Mouse (Mus musculus) lung, embryonic 15.5 days (tissue): Measurements from ENCODE around the gene Cacna1c. TPM values are rescaled to one million over a fixed set of nuclear protein-coding genes. Genes with fewer than 3 reads are reported as not detected.

ENCODE experiments used
- ATAC-seq: fragments of 200-750 bp; cut with Nextera tagmentation; 2 replicates; pipeline ENCODE4 v1.8.0; 2017; ENCODE audit warnings: moderate number of reproducible peaks, borderline replicate concordance; ENCODE audit not compliant: low FRiP score, low TSS enrichment; ENCODE audit errors: extremely low read depth
- H3K27ac ChIP-seq: fragments of 300-500 bp; sonication (generic); 2 replicates; pipeline ENCODE4 v1.5.1; 2015; ENCODE audit warnings: moderate library complexity, mild to moderate bottlenecking, inconsistent platforms
- H3K27me3 ChIP-seq: fragments of 300-500 bp; sonication (generic); 2 replicates; pipeline ENCODE4 v1.6.1; 2015; ENCODE audit warnings: inconsistent platforms
- H3K36me3 ChIP-seq: fragments of 300-500 bp; sonication (generic); 2 replicates; pipeline ENCODE4 v1.6.1; 2015; ENCODE audit warnings: inconsistent platforms
- H3K4me1 ChIP-seq: fragments of 300-500 bp; sonication (generic); 2 replicates; pipeline ENCODE4 v1.6.1; 2015; ENCODE audit warnings: inconsistent platforms
- H3K4me2 ChIP-seq: fragments of 300-500 bp; sonication (generic); 2 replicates; pipeline ENCODE4 v1.6.1; 2015; ENCODE audit warnings: inconsistent platforms, mild to moderate bottlenecking, moderate library complexity
- H3K4me3 ChIP-seq: fragments of 300-500 bp; sonication (generic); 2 replicates; pipeline ENCODE4 v1.5.1; 2015; ENCODE audit warnings: mild to moderate bottlenecking, inconsistent platforms
- H3K9ac ChIP-seq: fragments of 300-500 bp; sonication (generic); 2 replicates; pipeline ENCODE4 v1.6.1; 2015; ENCODE audit warnings: inconsistent platforms
- H3K9me3 ChIP-seq: fragments of 300-500 bp; sonication (generic); 2 replicates; pipeline ENCODE4 v1.6.1; 2016; ENCODE audit warnings: inconsistent platforms
- WGBS: fragments of 180-500 bp; shearing (Covaris S2); methylation state at CpG from one replicate; pipeline ENCODE4 v1.1.7; 2015; 5-methylcytosine and 5-hydroxymethylcytosine counted together
- polyA plus RNA-seq: library from polyadenylated mRNA; unstranded; fragments of >200 nt; fragmentation: Nextera tagmentation; extraction: Ambion mirVana; gene quantifications from 2 replicates; pipeline ENCODE4 v1.2.1, GENCODE M21; 2015

Cacna1c gene
- polyA plus RNA-seq, 1 experiment from 2014 or later: 8.4 TPM

DNA sequence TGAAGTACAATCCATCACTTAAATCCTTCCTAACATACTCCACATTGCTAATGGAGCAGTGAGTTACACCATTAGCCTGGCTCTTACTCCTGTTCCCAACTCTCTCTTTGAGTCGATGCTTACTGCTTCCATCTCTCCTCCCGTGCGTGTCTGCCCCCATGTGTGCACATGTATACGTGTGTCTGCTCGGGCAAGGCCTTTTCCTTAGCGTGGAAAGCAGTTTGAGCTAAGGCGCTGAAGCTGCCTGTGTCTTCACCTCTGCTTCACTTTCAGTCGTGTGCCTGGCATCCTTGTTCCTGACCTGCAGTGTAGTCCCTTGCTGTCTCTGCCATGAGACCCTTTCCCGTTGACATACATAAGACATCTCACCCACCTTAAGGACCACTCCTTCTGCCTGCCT lies 14.0 kb downstream of the Cacna1c start:
- H3K4me3 ChIP-seq: no peak overlapping the region
- no peak overlapping the region for H3K4me2 ChIP-seq
- H3K36me3 ChIP-seq: no peaks in the 10 kb centered on the region
- H3K9ac ChIP-seq: no peak overlapping the region
- H3K27ac ChIP-seq: no peak overlapping the region
- no peak for ATAC-seq
- no peaks in the 10 kb centered on the region for H3K9me3 ChIP-seq
- H3K27me3 ChIP-seq: no peaks in the 10 kb centered on the region
- WGBS: 89% methylated on average over 9 of the region's 9 CpGs
- no peaks in the 10 kb centered on the region for H3K4me1 ChIP-seq

DNA sequence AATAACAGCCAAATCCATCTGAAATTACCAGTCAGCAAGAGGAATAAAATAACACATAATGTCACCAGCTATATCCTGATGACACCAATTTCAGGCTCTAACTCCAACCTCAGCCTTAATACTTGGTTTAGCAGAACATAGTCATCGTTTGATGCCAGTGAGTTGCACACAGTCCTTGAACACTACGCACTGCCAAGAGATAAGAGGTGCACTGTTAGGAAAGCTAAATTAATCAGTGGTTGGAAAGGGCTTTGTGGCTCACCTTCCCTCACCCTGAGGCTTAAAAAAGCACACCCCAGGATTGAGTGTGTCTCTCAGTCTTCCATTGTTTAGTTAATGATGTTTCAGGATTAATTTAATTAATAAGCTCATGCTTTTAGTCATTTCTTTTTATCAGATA lies 16.0 kb downstream of the Cacna1c start:
- no peak overlapping the region for H3K27ac ChIP-seq
- H3K36me3 ChIP-seq: no peaks in the 10 kb centered on the region
- 74% methylated on average over 2 of the region's 2 CpGs for WGBS
- peaks cover 6% of the 10 kb centered on the region; the same call in 1 of the 2 replicates for H3K4me1 ChIP-seq
- ATAC-seq: no peak
- no peak overlapping the region for H3K9ac ChIP-seq
- H3K9me3 ChIP-seq: no peaks in the 10 kb centered on the region
- H3K4me2 ChIP-seq: no peak overlapping the region
- H3K27me3 ChIP-seq: no peaks in the 10 kb centered on the region
- no peak overlapping the region for H3K4me3 ChIP-seq

DNA sequence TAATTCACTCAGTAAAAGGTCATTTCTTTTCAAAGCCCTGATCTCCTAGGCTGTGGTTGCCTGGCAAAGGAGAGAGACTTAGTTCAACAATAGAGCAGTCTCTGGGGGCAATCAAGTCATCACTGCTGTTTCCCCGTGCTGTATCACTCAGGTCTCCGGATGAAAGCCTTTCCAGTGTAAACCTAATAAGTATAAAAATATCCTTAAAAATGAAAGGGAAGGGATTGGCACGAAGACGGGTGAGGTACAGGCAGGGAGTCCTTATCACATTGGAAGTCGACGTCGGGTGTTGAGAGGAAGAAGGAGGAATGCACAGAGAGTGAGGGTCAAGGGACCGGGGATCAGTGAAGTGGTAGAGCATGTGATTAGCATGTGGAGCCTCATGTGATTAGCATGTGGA lies 19.1 kb downstream of the Cacna1c start:
- no peaks in the 10 kb centered on the region for H3K27me3 ChIP-seq
- H3K4me1 ChIP-seq: peaks cover 10% of the 10 kb centered on the region; the same call in 1 of the 2 replicates
- no peaks in the 10 kb centered on the region for H3K9me3 ChIP-seq
- H3K4me3 ChIP-seq: no peak overlapping the region
- H3K27ac ChIP-seq: no peak overlapping the region
- H3K36me3 ChIP-seq: no peaks in the 10 kb centered on the region
- no peak overlapping the region for H3K9ac ChIP-seq
- H3K4me2 ChIP-seq: no peak overlapping the region
- 47% methylated on average over 8 of the region's 8 CpGs for WGBS
- no peak for ATAC-seq

DNA sequence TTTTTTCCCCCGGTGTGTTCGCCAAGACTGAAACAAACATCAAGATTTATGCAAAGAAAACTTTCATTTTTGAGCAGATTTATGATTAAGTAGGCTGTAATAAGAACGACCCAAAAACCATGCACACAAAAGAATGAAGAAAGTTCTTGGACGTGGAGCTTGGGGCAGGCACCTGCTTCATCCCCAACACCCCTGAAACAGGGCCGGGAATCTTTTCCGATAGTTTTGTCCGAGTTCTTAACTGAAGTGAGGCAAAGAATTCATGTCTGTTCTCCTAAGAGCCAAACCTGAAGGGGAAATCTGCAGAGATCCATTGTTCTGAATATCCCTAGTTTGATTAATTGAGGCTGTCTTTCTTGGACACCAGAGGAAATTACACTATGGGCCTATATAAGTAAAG lies 20.1 kb downstream of the Cacna1c start:
- peak overlapping the region; percentile 94; the same call in 1 of the 2 replicates for H3K27ac ChIP-seq
- 59% methylated on average over 7 of the region's 7 CpGs for WGBS

DNA sequence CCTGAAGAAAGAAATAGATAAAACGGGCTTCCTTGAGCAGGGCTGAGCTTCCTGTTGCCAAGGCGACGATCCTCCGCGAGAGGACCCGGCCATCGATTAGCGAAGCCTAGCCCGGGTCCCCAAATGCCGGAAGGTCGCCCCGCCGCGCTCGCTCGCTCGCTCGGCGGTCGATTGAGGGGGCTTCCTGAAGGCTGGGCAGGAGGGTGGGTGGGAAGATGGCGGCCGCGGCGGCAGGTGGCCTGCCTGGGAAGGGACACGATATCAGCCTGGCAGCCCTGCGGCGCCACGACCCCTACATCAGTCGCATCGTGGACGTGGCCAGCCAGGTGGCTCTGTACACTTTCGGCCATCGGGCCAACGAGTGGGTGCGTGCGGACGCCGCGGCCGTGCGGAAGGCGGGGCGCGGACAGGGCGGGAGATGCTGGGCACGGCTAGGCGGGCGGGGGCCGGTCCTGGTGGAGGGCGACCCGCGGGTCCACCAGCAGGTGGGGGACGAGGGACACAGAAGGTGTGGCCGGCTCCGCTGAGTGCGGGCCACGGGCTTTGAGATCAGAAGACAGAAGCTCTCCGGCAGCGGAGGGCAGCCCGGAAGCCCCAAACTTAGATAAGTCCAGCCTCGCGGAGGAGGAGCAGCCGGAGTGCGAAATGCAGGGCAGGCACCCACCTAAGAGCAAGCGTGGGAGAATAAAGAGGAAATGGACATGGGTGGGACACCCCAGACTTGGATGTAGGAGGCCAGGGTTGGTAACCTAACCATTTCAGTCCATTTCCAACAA lies 21.0 kb downstream of the Cacna1c start, which contains the start of gene Dcp1b:
TSS of gene Dcp1b (plus strand) at position 176 of the 776 bp plus-strand sequence.
- peak within 1 kb of the TSS; percentile 94 for H3K27ac ChIP-seq
- H3K4me2 ChIP-seq: peak within 1 kb of the TSS; percentile 72
- no peaks in the 10 kb centered on the region for H3K36me3 ChIP-seq
- no peaks in the 10 kb centered on the region for H3K27me3 ChIP-seq
- peak; percentile 93 for ATAC-seq
- under 1% methylated on average over 65 of the region's 65 CpGs for WGBS
- H3K9me3 ChIP-seq: no peaks in the 10 kb centered on the region
- peak within 1 kb of the TSS; percentile 71 for H3K9ac ChIP-seq
- peaks cover 10% of the 10 kb centered on the region; the same call in 1 of the 2 replicates for H3K4me1 ChIP-seq
- H3K4me3 ChIP-seq: peak within 1 kb of the TSS; percentile 84

More for the DNA sequence above, 20.1 kb downstream of the Cacna1c start:
- H3K36me3 ChIP-seq: no peaks in the 10 kb centered on the region
- 0 out of 2 replicates have a peak overlapping the region, but pooled peaks have one; percentile 71 for H3K9ac ChIP-seq
- no peaks in the 10 kb centered on the region for H3K27me3 ChIP-seq
- no peaks in the 10 kb centered on the region for H3K9me3 ChIP-seq
- ATAC-seq: no peak
- H3K4me1 ChIP-seq: peaks cover 10% of the 10 kb centered on the region; the same call in 1 of the 2 replicates
- peak overlapping the region; percentile 84 for H3K4me3 ChIP-seq
- H3K4me2 ChIP-seq: peak overlapping the region; percentile 72

DNA sequence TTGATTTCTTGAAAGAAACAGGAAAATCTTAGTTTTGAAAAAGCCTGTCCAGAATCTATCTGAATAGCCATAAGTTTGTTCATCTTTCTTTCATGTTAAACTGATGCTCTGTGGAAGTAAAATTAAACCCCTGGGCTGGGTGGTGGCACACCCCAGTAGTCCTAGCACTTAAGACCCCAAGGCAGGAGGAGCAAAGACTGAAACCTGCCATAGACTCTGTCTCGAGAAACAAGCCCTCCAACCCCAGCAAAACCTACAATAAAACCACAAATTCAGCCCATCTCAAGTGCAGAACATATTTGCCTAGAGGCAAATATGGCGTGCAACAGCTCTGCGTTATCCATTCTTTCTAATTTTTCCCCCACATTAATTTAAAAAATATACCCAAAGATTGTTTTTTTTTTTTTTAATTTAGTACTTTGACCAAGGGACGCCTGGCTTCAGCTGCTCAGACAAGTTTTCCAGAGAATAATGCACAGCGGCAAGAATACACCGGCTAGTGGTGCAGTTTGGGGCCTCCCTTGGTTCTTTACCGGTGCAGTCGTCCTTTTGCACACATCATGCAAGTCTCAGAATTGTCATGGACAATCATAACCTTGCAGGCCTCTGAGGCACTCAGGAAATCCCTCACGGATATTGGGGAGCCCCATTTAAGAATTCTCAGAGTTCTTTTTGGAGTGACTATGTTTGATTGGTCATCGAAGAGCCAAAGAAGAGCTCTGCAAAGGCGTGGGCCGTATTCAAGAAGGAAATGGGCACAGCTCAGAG lies 21.7 kb downstream of the Cacna1c start:
- H3K4me2 ChIP-seq: peak overlapping the region; percentile 72
- H3K9me3 ChIP-seq: no peaks in the 10 kb centered on the region
- H3K27ac ChIP-seq: no peak overlapping the region
- peaks cover 10% of the 10 kb centered on the region; the same call in 1 of the 2 replicates for H3K4me1 ChIP-seq
- H3K36me3 ChIP-seq: no peaks in the 10 kb centered on the region
- H3K9ac ChIP-seq: no peak overlapping the region
- no peaks in the 10 kb centered on the region for H3K27me3 ChIP-seq
- 0 out of 2 replicates have a peak, but pooled peaks have one; percentile 2 for ATAC-seq
- 52% methylated on average over 12 of the region's 12 CpGs for WGBS
- H3K4me3 ChIP-seq: peak overlapping the region; percentile 84

DNA sequence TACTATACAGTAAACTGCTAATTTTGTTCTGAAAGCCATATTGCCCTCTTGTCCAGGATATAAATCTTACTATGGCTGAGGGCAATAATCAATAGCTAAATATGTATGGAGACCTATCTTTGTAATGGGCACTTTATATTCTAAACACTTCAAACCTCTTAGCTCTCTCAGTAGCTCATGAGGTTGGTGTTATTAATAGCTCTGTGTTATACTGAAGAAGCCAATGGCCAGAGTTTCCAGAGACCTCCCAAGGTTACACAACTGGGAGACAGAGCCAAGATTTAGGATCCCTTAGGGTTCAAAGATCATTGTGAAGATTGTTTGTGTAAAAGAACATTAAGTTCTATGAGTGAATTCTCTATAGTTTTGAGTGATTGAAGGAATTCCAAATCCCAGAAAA lies 30.5 kb downstream of the Cacna1c start:
- Histone ChIP-seq H3K9me3 (no peaks in the 10 kb centered on the region), H3K4me3 (no peak overlapping the region), H3K27ac (no peak overlapping the region), H3K9ac (no peak overlapping the region), H3K27me3 (no peaks in the 10 kb centered on the region), H3K36me3 (no peaks in the 10 kb centered on the region), H3K4me1 (no peaks in the 10 kb centered on the region), H3K4me2 (no peak overlapping the region)
- no peak for ATAC-seq

DNA sequence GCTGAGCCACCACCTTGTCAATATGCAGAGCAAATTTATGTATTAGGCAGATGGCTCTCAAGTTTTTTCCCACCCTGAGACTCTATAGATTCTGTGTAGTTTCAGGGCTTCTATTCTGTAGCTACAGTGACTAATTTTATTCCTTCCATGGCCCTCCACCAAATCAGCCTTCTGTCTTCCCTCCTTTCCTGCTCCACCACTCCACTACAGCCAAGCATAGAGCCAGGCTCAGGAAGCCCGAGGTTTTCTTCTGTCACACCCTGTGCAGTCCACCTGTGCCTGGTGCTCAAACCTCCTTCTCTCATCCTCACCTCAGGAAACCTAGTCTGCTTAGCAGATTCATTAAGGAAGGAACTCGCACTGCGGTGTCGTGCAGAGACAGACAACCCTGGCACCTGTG lies 51.1 kb downstream of the Cacna1c start:
- WGBS: 27% methylated on average over 4 of the region's 4 CpGs
- Histone ChIP-seq H3K9me3 (no peaks in the 10 kb centered on the region), H3K4me3 (no peak overlapping the region), H3K36me3 (no peaks in the 10 kb centered on the region), H3K9ac (no peak overlapping the region), H3K4me2 (no peak overlapping the region), H3K4me1 (no peaks in the 10 kb centered on the region), H3K27me3 (no peaks in the 10 kb centered on the region), H3K27ac (no peak overlapping the region)
- ATAC-seq: no peak

DNA sequence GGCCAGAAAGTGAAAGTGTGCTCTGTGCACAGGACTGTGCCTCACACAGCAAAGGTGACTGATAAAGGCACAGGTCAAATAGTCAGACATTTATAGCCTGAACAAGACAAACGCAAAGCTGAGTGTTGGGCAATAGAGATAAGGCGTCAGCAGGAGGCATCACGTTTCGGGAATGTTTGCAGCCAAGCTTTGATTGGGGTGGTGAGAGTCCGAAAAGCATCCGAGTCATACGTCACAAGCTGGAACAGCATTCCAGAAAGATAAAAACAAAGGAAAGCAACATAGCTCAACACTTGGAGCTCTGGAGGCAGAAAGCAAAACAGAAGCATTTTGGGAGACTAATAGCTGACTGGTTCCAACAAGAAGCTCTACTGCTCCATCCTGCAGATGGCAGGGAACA lies 56.7 kb downstream of the Cacna1c start:
- no peak overlapping the region for H3K9ac ChIP-seq
- no peak for ATAC-seq
- H3K4me2 ChIP-seq: no peak overlapping the region
- 9% methylated on average over 7 of the region's 7 CpGs for WGBS
- peaks cover 6% of the 10 kb centered on the region; the same call in 1 of the 2 replicates for H3K4me1 ChIP-seq
- H3K27me3 ChIP-seq: no peaks in the 10 kb centered on the region
- H3K27ac ChIP-seq: no peak overlapping the region
- H3K36me3 ChIP-seq: no peaks in the 10 kb centered on the region
- no peak overlapping the region for H3K4me3 ChIP-seq
- H3K9me3 ChIP-seq: no peaks in the 10 kb centered on the region

DNA sequence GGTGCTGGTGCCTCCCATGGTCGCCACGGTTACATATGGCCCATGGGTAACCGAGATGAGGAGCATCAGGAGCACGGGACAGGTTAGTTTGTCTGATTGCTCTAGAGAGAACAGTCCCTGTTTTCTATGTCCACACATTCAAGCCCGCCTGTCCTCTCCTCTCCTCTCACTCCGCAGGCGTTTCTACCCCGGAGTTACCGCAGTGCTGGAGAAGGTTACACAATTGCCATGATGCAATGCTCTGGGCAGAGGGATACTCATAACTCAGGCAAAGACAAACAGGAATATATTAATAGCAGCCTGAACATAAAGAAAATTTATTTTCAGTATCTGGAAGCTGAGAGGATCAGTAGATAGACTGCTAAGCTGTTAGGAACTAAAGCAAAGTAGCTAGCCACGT lies 58.5 kb downstream of the Cacna1c start:
- no peak for ATAC-seq
- Histone ChIP-seq H3K27ac (no peak overlapping the region), H3K9me3 (no peaks in the 10 kb centered on the region), H3K9ac (no peak overlapping the region), H3K27me3 (no peaks in the 10 kb centered on the region), H3K4me2 (no peak overlapping the region), H3K36me3 (no peaks in the 10 kb centered on the region), H3K4me3 (no peak overlapping the region), H3K4me1 (peaks cover 6% of the 10 kb centered on the region; the same call in 1 of the 2 replicates)
- 68% methylated on average over 10 of the region's 10 CpGs for WGBS

DNA sequence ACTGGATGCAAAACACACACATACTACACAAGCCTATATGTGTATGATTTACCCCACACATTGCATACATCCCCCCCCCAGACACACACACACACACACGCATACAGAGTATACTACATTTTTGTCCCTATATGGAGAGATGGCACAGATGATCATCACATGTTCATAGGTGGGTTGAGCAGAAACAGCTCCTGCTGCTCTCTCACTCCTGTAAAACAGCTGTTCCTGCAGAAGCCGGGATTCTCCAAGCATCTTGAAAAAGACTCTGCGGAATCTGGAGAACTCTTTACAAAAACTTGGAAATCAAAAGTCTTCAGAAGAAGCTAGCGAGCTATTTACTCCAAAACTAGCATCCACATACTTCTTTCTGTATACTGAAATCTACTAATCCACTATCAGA lies 63.4 kb downstream of the Cacna1c start:
- H3K4me1 ChIP-seq: no peaks in the 10 kb centered on the region
- H3K4me3 ChIP-seq: no peak overlapping the region
- H3K9me3 ChIP-seq: no peaks in the 10 kb centered on the region
- H3K4me2 ChIP-seq: no peak overlapping the region
- H3K9ac ChIP-seq: no peak overlapping the region
- 87% methylated on average over 4 of the region's 4 CpGs for WGBS
- no peak for ATAC-seq
- H3K36me3 ChIP-seq: no peaks in the 10 kb centered on the region
- H3K27ac ChIP-seq: no peak overlapping the region
- H3K27me3 ChIP-seq: no peaks in the 10 kb centered on the region
